Mouse (Mus musculus): ENCODE measurements around the gene Dbx1.

- TF ChIP-seq EP300 (IDR thresholded peaks at IDR 0.05; ENCODE audit: low read depth) (no peak), CTCF (IDR thresholded peaks at IDR 0.05; ENCODE audit: low read depth) (no peak)
These were observed 4.8 kb downstream of the Dbx1 start for GRCm38 (mm10) chr7:49631885-49632284.

Measured in liver, postnatal 0 days (tissue).